Mouse (Mus musculus) embryonic fibroblast, embryonic 13.5 days (primary cell): Measurements from ENCODE around the gene Csrp1. TPM values are rescaled to one million over a fixed set of nuclear protein-coding genes. Genes with fewer than 3 reads are reported as not detected.

ENCODE experiments used
- H3K27ac ChIP-seq: 2 replicates; pipeline ENCODE4 v1.5.1; 2012; ENCODE audit warnings: low read length, control low read depth, inconsistent platforms; ENCODE audit not compliant: insufficient read depth
- H3K4me1 ChIP-seq: 2 replicates; pipeline ENCODE4 v1.6.1; 2011; ENCODE audit warnings: low read length; ENCODE audit not compliant: control insufficient read depth, insufficient read depth
- H3K4me3 ChIP-seq: 2 replicates; pipeline ENCODE4 v1.5.1; 2011; ENCODE audit warnings: mild to moderate bottlenecking, control low read depth, low read length; ENCODE audit not compliant: insufficient read depth
- CTCF ChIP-seq: IDR thresholded peaks from 2 replicates; pipeline ENCODE4 v1.5.1; 2011; ENCODE audit warnings: mild to moderate bottlenecking, control low read depth, low read length, moderate library complexity, borderline replicate concordance; ENCODE audit not compliant: insufficient read depth
- POLR2A ChIP-seq: IDR thresholded peaks from 2 replicates; pipeline ENCODE4 v1.6.1; 2011; ENCODE audit warnings: low read depth, mild to moderate bottlenecking, control low read depth, low read length, moderate library complexity
- polyA plus RNA-seq: library from polyadenylated mRNA; stranded (reverse); fragments of >200 nt; gene quantifications from 2 replicates; pipeline ENCODE4 v1.2.4, GENCODE M21; 2011; ENCODE audit warnings: low read depth; ENCODE audit not compliant: missing spikeins, insufficient read length

Gene Csrp1
- polyA plus RNA-seq, 1 experiment: 453 TPM

- no peak overlapping the region for H3K27ac ChIP-seq
- 0 out of 2 replicates have a peak, but pooled peaks cover 8% of the 10 kb centered on the region for H3K4me1 ChIP-seq
- TF ChIP-seq POLR2A (no peak), CTCF (no peak)
- no peak overlapping the region for H3K4me3 ChIP-seq
These were observed 74.6 kb downstream of the Csrp1 start for GRCm38 (mm10) chr1:135794216-135795134.

- Histone ChIP-seq H3K4me3 (no peak overlapping the region), H3K4me1 (0 out of 2 replicates have a peak, but pooled peaks cover 3% of the 10 kb centered on the region), H3K27ac (no peak overlapping the region)
- TF ChIP-seq CTCF: no peak
- no peak for TF ChIP-seq POLR2A
These were observed 78.6 kb downstream of the Csrp1 start for GRCm38 (mm10) chr1:135798492-135798891.

- Histone ChIP-seq H3K4me3 (no peak overlapping the region), H3K27ac (no peak overlapping the region), H3K4me1 (no peaks in the 10 kb centered on the region)
- TF ChIP-seq POLR2A (no peak), CTCF (no peak)
These were observed 79.3 kb downstream of the Csrp1 start for GRCm38 (mm10) chr1:135799109-135799627.

GRCm38 (mm10) chr1:135800192-135800950, 80.5 kb downstream of the Csrp1 start:
- no peaks in the 10 kb centered on the region for H3K4me1 ChIP-seq
- H3K4me3 ChIP-seq: no peak overlapping the region
- TF ChIP-seq CTCF (no peak), POLR2A (no peak)
- no peak overlapping the region for H3K27ac ChIP-seq

Other genes starting within 250 kb of the Csrp1 start
- 22.5 and 22.6 TPM in 2 replicates for gene Nav1, start 112.8 kb upstream of the Csrp1 start, polyA plus RNA-seq
- 147 and 179 TPM in 2 replicates for gene Phlda3, start 46.1 kb downstream of the Csrp1 start, polyA plus RNA-seq
- 1.1 and 1.5 TPM in 2 replicates for gene Tnni1, start 59.4 kb downstream of the Csrp1 start, polyA plus RNA-seq
- not detected in 2 replicates for gene Lad1, start 98.5 kb downstream of the Csrp1 start, polyA plus RNA-seq
- 3.7 and 5.4 TPM in 2 replicates for gene Tnnt2, start 116.3 kb downstream of the Csrp1 start, polyA plus RNA-seq
- gene Pkp1, start 199.1 kb downstream of the Csrp1 start, polyA plus RNA-seq: 0.90 and 2.2 TPM in 2 replicates